Mouse (Mus musculus) stomach, postnatal 0 days (tissue): ENCODE data around the gene Tatdn2.

Source experiments
- CTCF ChIP-seq: IDR thresholded peaks from 2 replicates; pipeline ENCODE4 v1.5.1; 2016; ENCODE audit warnings: antibody characterized with exemption, low read depth, mild to moderate bottlenecking, moderate library complexity
- EP300 ChIP-seq: optimal IDR thresholded peaks from 2 replicates; pipeline ENCODE3; 2016; ENCODE audit warnings: antibody characterized with exemption

DNA sequence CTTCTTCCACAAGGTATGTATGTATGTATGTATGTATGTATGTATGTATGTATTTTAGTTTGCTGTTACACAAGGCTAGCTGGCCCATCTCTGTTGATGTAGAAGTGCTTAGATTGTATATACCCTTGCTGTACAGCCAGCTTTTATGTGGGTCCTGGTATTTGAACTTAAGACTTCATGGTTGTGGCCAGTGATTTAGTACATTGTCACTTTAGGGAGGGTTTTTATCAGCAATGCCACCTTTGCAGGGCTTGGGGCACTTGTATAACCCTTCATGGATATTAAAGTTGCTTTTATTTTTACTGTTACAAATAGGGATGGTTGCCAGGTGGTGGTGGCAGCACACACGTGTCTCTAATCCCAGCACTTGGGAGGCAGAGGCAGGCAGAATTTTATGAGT, 1.6 kb upstream of the Tatdn2 start:
- TF ChIP-seq CTCF (no peak), EP300 (no peak)
